Mouse (Mus musculus): ENCODE results near the gene Gfer. TPM values are rescaled to one million over a fixed set of nuclear protein-coding genes. Genes with fewer than 3 reads are reported as not detected.

Gfer gene
- polyA plus RNA-seq (2015; fragmentation: Nextera tagmentation; extraction: Ambion mirVana): 34.3 and 39.6 TPM in 2 replicates

- peak within 1 kb of the TSS; percentile 79 for H3K4me2 ChIP-seq
- peak within 1 kb of the TSS; percentile 90 for H3K27ac ChIP-seq (replicated peaks)
- peaks cover 36% of the 10 kb centered on the region for H3K4me1 ChIP-seq (replicated peaks)
- peaks cover 9% of the 10 kb centered on the region for H3K27me3 ChIP-seq
- peak within 1 kb of the TSS; percentile 86 for H3K9ac ChIP-seq
- peak within 1 kb of the TSS; percentile 77 for H3K4me3 ChIP-seq
- under 1% methylated on average over 61 of the region's 76 CpGs for WGBS
- no peaks in the 10 kb centered on the region for H3K9me3 ChIP-seq
- ATAC-seq (ENCODE audit: low read depth): peak; percentile 95
- H3K36me3 ChIP-seq: peaks cover 35% of the 10 kb centered on the region
These were observed at the start of gene Gfer, which contains the start of gene Noxo1 for GRCm38 (mm10) chr17:24696011-24696697. TSS of gene Gfer (minus strand) at chr17:24696156. TSS of gene Noxo1 (plus strand) at chr17:24696234.

DNA sequence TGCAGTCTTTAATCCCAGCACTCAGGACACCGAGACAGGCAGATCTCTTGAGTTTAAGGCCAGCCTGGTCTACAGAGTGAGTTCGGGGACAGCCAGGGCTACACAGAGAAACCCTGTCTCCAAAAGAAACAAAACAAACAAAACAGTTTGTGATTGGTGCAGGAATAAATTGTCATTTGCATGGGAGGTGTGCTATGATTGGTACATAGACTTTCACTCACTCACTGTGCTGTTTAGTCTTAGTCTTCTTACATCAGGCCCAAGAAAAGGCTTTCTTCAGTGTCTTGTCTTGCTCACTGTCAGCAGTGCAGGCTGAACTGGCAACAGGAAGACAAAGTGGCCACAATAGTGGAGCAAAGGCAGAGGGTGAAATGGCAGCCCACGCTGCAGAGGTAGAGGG, 48.4 kb upstream of the Gfer start:
- peaks cover 14% of the 10 kb centered on the region for H3K36me3 ChIP-seq
- no peak overlapping the region for H3K4me3 ChIP-seq
- 73% methylated on average over 3 of the region's 3 CpGs for WGBS
- peaks cover 22% of the 10 kb centered on the region for H3K27me3 ChIP-seq
- no peak overlapping the region for H3K27ac ChIP-seq (replicated peaks)
- no peak overlapping the region for H3K4me2 ChIP-seq
- no peak overlapping the region for H3K9ac ChIP-seq
- H3K9me3 ChIP-seq: no peaks in the 10 kb centered on the region
- peaks cover 3% of the 10 kb centered on the region; the same call in 1 of the 2 replicates for H3K4me1 ChIP-seq (replicated peaks)
- no peak for ATAC-seq (ENCODE audit: low read depth)

DNA sequence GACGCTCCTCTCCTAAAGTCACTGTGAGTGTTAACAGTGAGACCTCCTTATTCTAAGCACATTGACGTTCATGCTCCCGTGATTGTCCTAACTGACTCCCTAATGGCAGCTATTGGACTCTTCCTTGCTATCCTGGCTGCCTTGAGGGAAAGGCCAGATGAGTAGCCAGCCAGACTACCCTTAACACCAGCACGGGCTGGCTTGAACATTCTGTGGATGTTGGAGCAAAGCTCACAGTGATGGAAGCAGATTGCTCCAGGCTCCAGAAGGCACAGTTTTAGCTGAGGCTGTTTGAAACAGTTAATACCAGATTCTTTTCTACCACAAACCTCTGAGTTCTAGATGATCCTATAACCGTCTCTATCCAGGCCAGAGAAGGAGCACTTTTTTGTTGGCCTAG, 47.9 kb upstream of the Gfer start:
- Histone ChIP-seq H3K9me3 (no peaks in the 10 kb centered on the region), H3K4me1 (replicated peaks) (peaks cover 3% of the 10 kb centered on the region; the same call in 1 of the 2 replicates), H3K36me3 (peaks cover 14% of the 10 kb centered on the region), H3K9ac (no peak overlapping the region), H3K27me3 (peaks cover 17% of the 10 kb centered on the region), H3K27ac (replicated peaks) (no peak overlapping the region), H3K4me3 (no peak overlapping the region), H3K4me2 (no peak overlapping the region)
- 74% methylated on average over 5 of the region's 5 CpGs for WGBS
- no peak for ATAC-seq (ENCODE audit: low read depth)

GRCm38 (mm10) chr17:24742307-24742706, 46.4 kb upstream of the Gfer start:
- Histone ChIP-seq H3K4me2 (no peak overlapping the region), H3K27ac (replicated peaks) (no peak overlapping the region), H3K36me3 (peaks cover 14% of the 10 kb centered on the region), H3K27me3 (peaks cover 7% of the 10 kb centered on the region; the same call in 1 of the 2 replicates), H3K4me1 (replicated peaks) (peaks cover 9% of the 10 kb centered on the region), H3K4me3 (no peak overlapping the region), H3K9me3 (no peaks in the 10 kb centered on the region), H3K9ac (no peak overlapping the region)
- 80% methylated on average over 8 of the region's 8 CpGs for WGBS
- no peak for ATAC-seq (ENCODE audit: low read depth)

- no peak for ATAC-seq (ENCODE audit: low read depth)
- H3K4me2 ChIP-seq: no peak overlapping the region
- 84% methylated on average over 8 of the region's 8 CpGs for WGBS
These were observed 44.0 kb upstream of the Gfer start for GRCm38 (mm10) chr17:24739926-24740325.

GRCm38 (mm10) chr17:24738238-24738637, 42.3 kb upstream of the Gfer start:
- WGBS: 81% methylated on average over 4 of the region's 4 CpGs
- Histone ChIP-seq H3K4me2 (no peak overlapping the region), H3K9ac (no peak overlapping the region), H3K4me3 (no peak overlapping the region), H3K4me1 (replicated peaks) (peaks cover 22% of the 10 kb centered on the region), H3K27me3 (no peaks in the 10 kb centered on the region; the same call in 1 of the 2 replicates), H3K27ac (replicated peaks) (no peak overlapping the region), H3K36me3 (peaks cover 14% of the 10 kb centered on the region), H3K9me3 (no peaks in the 10 kb centered on the region)
- no peak for ATAC-seq (ENCODE audit: low read depth)

More at GRCm38 (mm10) chr17:24739926-24740325, 44.0 kb upstream of the Gfer start:
- no peak overlapping the region for H3K4me3 ChIP-seq
- H3K4me1 ChIP-seq (replicated peaks): peaks cover 22% of the 10 kb centered on the region
- H3K27me3 ChIP-seq: no peaks in the 10 kb centered on the region
- no peak overlapping the region for H3K27ac ChIP-seq (replicated peaks)
- H3K36me3 ChIP-seq: peaks cover 14% of the 10 kb centered on the region
- no peaks in the 10 kb centered on the region for H3K9me3 ChIP-seq
- H3K9ac ChIP-seq: no peak overlapping the region

GRCm38 (mm10) chr17:24737135-24737810, 41.3 kb upstream of the Gfer start:
- peaks cover 22% of the 10 kb centered on the region for H3K4me1 ChIP-seq (replicated peaks)
- ATAC-seq (ENCODE audit: low read depth): 0 out of 2 replicates have a peak, but pooled peaks have one; percentile 1
- no peaks in the 10 kb centered on the region for H3K9me3 ChIP-seq
- peak overlapping the region; percentile 83 for H3K4me2 ChIP-seq
- WGBS: 30% methylated on average over 8 of the region's 8 CpGs
- H3K4me3 ChIP-seq: peak overlapping the region; percentile 55
- no peaks in the 10 kb centered on the region; the same call in none of the 2 replicates for H3K27me3 ChIP-seq
- H3K9ac ChIP-seq: peak overlapping the region; percentile 74
- H3K27ac ChIP-seq (replicated peaks): no peak overlapping the region
- H3K36me3 ChIP-seq: peaks cover 12% of the 10 kb centered on the region

- H3K4me2 ChIP-seq: peak within 1 kb of the TSS; percentile 83
- peaks cover 7% of the 10 kb centered on the region for H3K36me3 ChIP-seq
- ATAC-seq (ENCODE audit: low read depth): peak; percentile 96
- H3K9me3 ChIP-seq: no peaks in the 10 kb centered on the region
- no peaks in the 10 kb centered on the region; the same call in none of the 2 replicates for H3K27me3 ChIP-seq
- WGBS: 2% methylated on average over 29 of the region's 29 CpGs
- H3K4me1 ChIP-seq (replicated peaks): peaks cover 22% of the 10 kb centered on the region
- H3K9ac ChIP-seq: peak within 1 kb of the TSS; percentile 74
- peak within 1 kb of the TSS; percentile 55 for H3K4me3 ChIP-seq
- peak within 1 kb of the TSS; percentile 47 for H3K27ac ChIP-seq (replicated peaks)
These were observed 40.5 kb upstream of the Gfer start, which contains the start of gene Msrb1 for GRCm38 (mm10) chr17:24736330-24737051. TSS of gene Msrb1 (plus strand) at chr17:24736642.

GRCm38 (mm10) chr17:24735446-24735845, 39.5 kb upstream of the Gfer start:
- H3K36me3 ChIP-seq: peaks cover 2% of the 10 kb centered on the region; the same call in 1 of the 2 replicates
- no peak for ATAC-seq (ENCODE audit: low read depth)
- peaks cover 22% of the 10 kb centered on the region for H3K4me1 ChIP-seq (replicated peaks)
- H3K9ac ChIP-seq: no peak overlapping the region
- H3K27ac ChIP-seq (replicated peaks): no peak overlapping the region
- WGBS: 83% methylated on average over 7 of the region's 7 CpGs
- H3K9me3 ChIP-seq: no peaks in the 10 kb centered on the region
- H3K4me3 ChIP-seq: 0 out of 2 replicates have a peak overlapping the region, but pooled peaks have one; percentile 55
- H3K27me3 ChIP-seq: no peaks in the 10 kb centered on the region; the same call in none of the 2 replicates
- peak overlapping the region; percentile 83 for H3K4me2 ChIP-seq

DNA sequence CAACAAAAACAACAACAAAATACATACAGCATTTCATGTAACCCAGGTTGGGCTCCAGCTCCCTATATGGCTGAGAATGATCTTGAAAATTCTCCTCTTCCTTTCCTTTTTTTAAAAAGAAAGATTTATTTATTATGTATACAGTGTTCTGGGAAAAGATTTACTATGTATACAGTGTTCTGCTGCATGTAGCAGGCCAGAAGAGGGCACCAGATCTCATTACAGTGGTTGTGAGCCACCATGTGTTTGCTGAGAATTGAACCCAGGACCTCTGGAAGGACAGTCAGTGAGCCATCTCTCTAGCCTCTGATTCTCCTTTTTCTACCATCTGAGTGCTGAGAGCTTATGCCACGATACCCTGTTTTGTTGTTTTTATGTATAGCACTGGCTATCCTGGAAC, 38.6 kb upstream of the Gfer start:
- ATAC-seq (ENCODE audit: low read depth): no peak
- 84% methylated on average over 1 of the region's 1 CpGs for WGBS
- no peak overlapping the region for H3K9ac ChIP-seq

DNA sequence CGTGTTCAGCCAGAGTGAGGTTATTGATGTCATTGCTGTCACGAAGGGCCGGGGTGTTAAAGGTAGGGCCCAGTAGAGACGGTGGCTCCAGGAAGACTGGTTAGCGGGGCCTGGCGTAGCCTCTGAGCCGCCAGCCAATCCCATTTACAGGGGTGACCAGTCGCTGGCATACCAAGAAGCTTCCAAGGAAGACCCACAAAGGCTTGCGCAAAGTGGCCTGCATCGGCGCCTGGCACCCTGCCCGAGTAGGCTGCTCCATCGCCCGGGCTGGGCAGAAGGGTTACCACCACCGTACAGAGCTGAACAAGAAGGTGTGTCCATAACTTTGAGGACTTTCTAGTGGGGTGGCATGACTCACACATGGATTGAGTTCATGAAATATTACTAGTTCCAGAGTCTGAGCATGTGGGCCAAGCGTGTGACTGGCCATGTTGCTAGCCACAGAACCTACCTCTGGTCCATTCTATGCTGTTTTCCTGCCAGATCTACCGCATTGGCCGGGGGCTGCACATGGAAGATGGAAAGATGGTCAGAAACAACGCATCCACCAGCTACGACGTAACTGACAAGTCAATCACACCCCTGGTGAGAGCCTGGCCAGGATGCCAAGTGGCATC, 37.6 kb upstream of the Gfer start:
- H3K9me3 ChIP-seq: no peaks in the 10 kb centered on the region
- H3K36me3 ChIP-seq: no peaks in the 10 kb centered on the region
- no peak overlapping the region for H3K4me2 ChIP-seq
- 90% methylated on average over 21 of the region's 21 CpGs for WGBS
- peaks cover 22% of the 10 kb centered on the region for H3K4me1 ChIP-seq (replicated peaks)
- H3K27ac ChIP-seq (replicated peaks): no peak overlapping the region
- H3K4me3 ChIP-seq: no peak overlapping the region
- ATAC-seq (ENCODE audit: low read depth): no peak
- no peaks in the 10 kb centered on the region; the same call in none of the 2 replicates for H3K27me3 ChIP-seq
- no peak overlapping the region; the same call in 1 of the 2 replicates for H3K9ac ChIP-seq

More for the DNA sequence above, 38.6 kb upstream of the Gfer start:
- no peaks in the 10 kb centered on the region for H3K9me3 ChIP-seq
- no peaks in the 10 kb centered on the region; the same call in none of the 2 replicates for H3K27me3 ChIP-seq
- H3K4me2 ChIP-seq: no peak overlapping the region
- H3K36me3 ChIP-seq: no peaks in the 10 kb centered on the region
- no peak overlapping the region for H3K27ac ChIP-seq (replicated peaks)
- H3K4me1 ChIP-seq (replicated peaks): peaks cover 22% of the 10 kb centered on the region
- no peak overlapping the region for H3K4me3 ChIP-seq
